Mouse (Mus musculus) stomach, embryonic 16.5 days (tissue): Measurements from ENCODE around the gene Smurf2. TPM values are rescaled to one million over a fixed set of nuclear protein-coding genes. Genes with fewer than 3 reads are reported as not detected.

Experiments used
- ATAC-seq: fragments of 200-750 bp; cut with Nextera tagmentation; 2 replicates; pipeline ENCODE4 v1.8.0; 2017; ENCODE audit warnings: moderate number of reproducible peaks, moderate TSS enrichment; ENCODE audit not compliant: insufficient read depth, low FRiP score
- H3K27ac ChIP-seq: fragments of 300-500 bp; sonication (generic); 2 replicates; pipeline ENCODE4 v1.5.1; 2014; ENCODE audit warnings: low read length
- H3K27me3 ChIP-seq: fragments of 300-500 bp; sonication (generic); 2 replicates; pipeline ENCODE4 v1.6.1; 2014; ENCODE audit warnings: low read length, control low read depth, mixed read lengths; ENCODE audit not compliant: control insufficient read depth, insufficient read depth
- H3K36me3 ChIP-seq: fragments of 300-500 bp; sonication (generic); 2 replicates; pipeline ENCODE4 v1.6.1; 2014; ENCODE audit warnings: low read length; ENCODE audit not compliant: control insufficient read depth, insufficient read depth
- H3K4me1 ChIP-seq: fragments of 300-500 bp; sonication (generic); 2 replicates; pipeline ENCODE4 v1.6.1; 2014; ENCODE audit warnings: low read length, control low read depth, mixed read lengths; ENCODE audit not compliant: control insufficient read depth, insufficient read depth
- H3K4me2 ChIP-seq: fragments of 300-500 bp; sonication (generic); 2 replicates; pipeline ENCODE4 v1.6.1; 2014; ENCODE audit warnings: low read depth, low read length, mixed read lengths
- H3K4me3 ChIP-seq: fragments of 300-500 bp; sonication (generic); replicated peaks from 2 replicates; pipeline ENCODE4 v1.5.1; 2014; ENCODE audit warnings: mild to moderate bottlenecking, low read length
- H3K9ac ChIP-seq: fragments of 300-500 bp; sonication (generic); 2 replicates; pipeline ENCODE4 v1.6.1; 2014; ENCODE audit warnings: low read length
- H3K9me3 ChIP-seq: fragments of 300-500 bp; sonication (generic); replicated peaks from 2 replicates; pipeline ENCODE4 v1.6.1; 2016; ENCODE audit warnings: low read length, control low read depth; ENCODE audit not compliant: control insufficient read depth
- WGBS: fragments of 180-500 bp; shearing (Covaris S2); extraction: QIAGEN DNeasy Blood & Tissue Kit; methylation state at CpG from one replicate; pipeline ENCODE4 v1.1.7; 2014; 5-methylcytosine and 5-hydroxymethylcytosine counted together
- microRNA-seq: library from miRNA; unstranded; fragments of <30 nt; microRNA quantifications from one replicate; pipeline ENCODE4, GENCODE M21; 2016
- polyA plus RNA-seq: library from polyadenylated mRNA; unstranded; fragments of >200 nt; fragmentation: Nextera tagmentation; extraction: Ambion mirVana; gene quantifications from 2 replicates; pipeline ENCODE4 v1.2.1, GENCODE M21; 2015

Smurf2 gene
- polyA plus RNA-seq, 1 experiment from 2014 or later: 14.2 TPM

DNA sequence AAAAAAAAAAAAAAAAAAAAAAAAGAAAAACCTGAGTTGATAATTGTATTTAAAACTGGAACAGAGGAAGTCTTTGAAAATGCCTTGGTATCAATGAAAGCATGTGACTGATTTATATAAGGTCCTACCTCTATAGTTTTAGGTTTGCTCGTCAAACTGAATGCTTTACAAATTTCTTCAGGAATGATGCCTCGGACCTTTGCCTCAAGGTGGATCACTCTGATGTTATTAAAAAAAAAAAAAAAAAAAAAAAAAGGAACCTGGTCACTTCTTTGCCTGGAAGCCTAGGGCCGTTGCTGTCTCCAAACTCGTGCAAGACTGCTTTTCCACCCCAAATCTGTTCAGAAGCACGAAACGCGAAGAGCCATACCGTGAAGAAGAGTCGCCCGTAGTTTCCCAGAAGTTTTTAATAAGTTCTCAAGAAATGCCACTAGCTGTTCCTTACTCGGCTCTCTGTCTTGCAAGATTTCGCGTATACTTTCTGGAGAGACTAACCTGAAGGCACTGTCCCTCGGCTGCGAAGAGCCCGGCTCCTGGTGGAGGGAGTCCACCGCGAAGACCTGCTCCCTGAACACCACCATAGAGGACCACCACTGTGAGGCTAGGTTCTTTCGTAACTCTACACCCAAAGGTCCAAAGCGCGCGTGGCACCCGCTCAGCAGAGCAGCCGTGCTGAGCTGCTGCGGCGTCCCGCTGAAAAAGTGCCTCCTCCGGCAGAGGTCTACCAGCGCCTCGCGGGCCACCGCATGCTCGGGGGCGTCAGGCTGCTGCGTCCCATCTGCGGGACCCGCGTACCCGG lies 141.7 kb downstream of the Smurf2 start:
- Histone ChIP-seq H3K36me3 (peaks cover 12% of the 10 kb centered on the region), H3K9me3 (no peaks in the 10 kb centered on the region), H3K4me1 (peaks cover 10% of the 10 kb centered on the region), H3K4me2 (peak overlapping the region; percentile 69), H3K9ac (peak overlapping the region; percentile 91), H3K27me3 (no peaks in the 10 kb centered on the region), H3K4me3 (peak overlapping the region; percentile 73), H3K27ac (peak overlapping the region; percentile 96)
- peak; percentile 78; the same call in 1 of the 2 replicates for ATAC-seq
- WGBS: 1% methylated on average over 39 of the region's 39 CpGs

DNA sequence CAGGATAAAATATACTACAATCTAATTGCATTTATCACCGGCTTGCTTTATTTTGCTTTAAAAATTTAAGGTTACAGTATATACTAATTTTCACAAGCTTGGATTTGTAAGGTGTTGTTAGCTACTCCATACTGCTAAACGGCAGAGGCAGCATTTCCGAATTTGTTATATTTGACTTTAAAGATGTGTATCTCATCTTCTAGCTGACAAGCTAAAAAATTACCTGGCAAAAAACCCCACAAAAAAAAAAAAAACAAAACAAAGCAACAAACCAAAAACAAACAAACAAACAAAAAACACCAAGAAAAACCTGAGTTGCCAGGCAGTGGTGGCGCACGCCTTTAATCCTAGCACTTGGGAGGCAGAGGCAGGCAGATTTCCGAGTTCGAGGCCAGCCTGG lies 142.4 kb downstream of the Smurf2 start:
- Histone ChIP-seq H3K27me3 (no peaks in the 10 kb centered on the region), H3K27ac (no peak overlapping the region), H3K9me3 (no peaks in the 10 kb centered on the region), H3K36me3 (peaks cover 11% of the 10 kb centered on the region; the same call in 1 of the 2 replicates), H3K4me2 (peak overlapping the region; percentile 69), H3K4me3 (no peak overlapping the region), H3K9ac (no peak overlapping the region), H3K4me1 (peaks cover 10% of the 10 kb centered on the region)
- ATAC-seq: no peak
- 81% methylated on average over 7 of the region's 7 CpGs for WGBS

DNA sequence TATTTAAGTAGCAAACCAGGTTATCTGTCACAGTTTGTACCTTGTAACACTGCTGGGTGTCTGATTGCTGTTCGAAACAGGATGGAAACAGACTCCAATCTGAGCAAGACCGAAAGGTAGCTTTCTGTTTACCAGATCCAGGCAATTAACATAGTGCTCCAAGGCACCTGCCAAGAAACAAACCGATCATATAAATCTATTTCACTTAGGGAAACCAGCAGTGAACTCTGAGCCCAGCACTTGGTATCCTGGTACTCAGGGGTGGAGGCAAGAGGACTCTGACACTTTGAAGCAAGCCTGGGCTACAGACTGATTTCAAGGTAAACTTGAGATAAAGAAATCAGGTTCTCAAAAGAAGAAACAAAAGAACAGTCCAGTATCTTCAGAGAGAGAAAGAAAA lies 143.1 kb downstream of the Smurf2 start:
- Histone ChIP-seq H3K9me3 (no peaks in the 10 kb centered on the region), H3K36me3 (peaks cover 9% of the 10 kb centered on the region; the same call in 1 of the 2 replicates), H3K9ac (peak overlapping the region; percentile 39; the same call in 1 of the 2 replicates), H3K27me3 (no peaks in the 10 kb centered on the region), H3K4me1 (peaks cover 10% of the 10 kb centered on the region), H3K27ac (no peak overlapping the region; the same call in 1 of the 2 replicates), H3K4me2 (no peak overlapping the region), H3K4me3 (no peak overlapping the region)
- 82% methylated on average over 3 of the region's 3 CpGs for WGBS
- no peak for ATAC-seq

DNA sequence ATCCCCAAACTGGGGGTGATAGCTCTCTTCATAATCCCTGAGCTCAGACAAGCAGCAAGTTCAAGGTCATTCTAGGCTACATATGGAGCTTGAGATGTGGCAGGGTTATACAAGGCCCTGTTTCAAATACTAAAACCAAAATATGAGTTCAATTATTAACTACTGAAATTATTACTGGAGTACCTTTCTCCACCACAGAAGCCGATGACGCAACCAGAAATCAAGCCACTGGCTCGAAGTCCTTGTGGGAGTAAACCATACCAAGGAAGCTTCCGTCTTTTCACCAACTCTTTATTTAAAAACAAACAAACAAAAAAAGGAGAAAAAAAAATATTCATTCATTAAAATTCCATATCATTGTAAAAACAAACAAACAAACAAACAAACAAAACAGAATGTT lies 143.6 kb downstream of the Smurf2 start:
- Histone ChIP-seq H3K27ac (0 out of 2 replicates have a peak overlapping the region, but pooled peaks have one; percentile 36), H3K9ac (no peak overlapping the region), H3K4me1 (peaks cover 10% of the 10 kb centered on the region), H3K4me3 (no peak overlapping the region), H3K9me3 (no peaks in the 10 kb centered on the region), H3K27me3 (no peaks in the 10 kb centered on the region), H3K4me2 (no peak overlapping the region), H3K36me3 (peaks cover 9% of the 10 kb centered on the region; the same call in 1 of the 2 replicates)
- WGBS: 86% methylated on average over 4 of the region's 4 CpGs
- ATAC-seq: no peak

DNA sequence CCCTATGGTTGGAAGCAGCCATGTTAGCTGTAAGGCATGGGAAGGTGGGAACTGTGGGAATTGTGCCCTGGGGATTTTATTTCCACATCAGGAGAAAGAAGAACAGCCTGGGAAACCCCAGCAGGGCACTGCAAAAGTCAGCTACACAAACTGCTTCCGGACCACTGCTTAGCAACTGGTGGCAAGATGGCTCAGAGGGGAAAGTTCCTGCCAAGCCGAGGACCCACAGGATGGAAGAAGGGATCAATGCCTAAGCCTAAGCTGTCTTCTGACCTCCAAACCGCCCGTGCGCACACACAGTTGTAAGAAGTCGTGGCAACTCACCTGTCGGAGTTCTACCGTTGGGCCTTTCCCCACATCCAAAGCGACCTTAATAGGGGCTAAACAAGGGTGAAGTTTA lies 147.5 kb downstream of the Smurf2 start:
- Histone ChIP-seq H3K27me3 (no peaks in the 10 kb centered on the region), H3K4me2 (no peak overlapping the region), H3K9me3 (no peaks in the 10 kb centered on the region), H3K4me3 (no peak overlapping the region), H3K4me1 (peaks cover 7% of the 10 kb centered on the region; the same call in 1 of the 2 replicates), H3K9ac (no peak overlapping the region), H3K27ac (no peak overlapping the region), H3K36me3 (peaks cover 22% of the 10 kb centered on the region)
- no peak for ATAC-seq
- 89% methylated on average over 9 of the region's 9 CpGs for WGBS

DNA sequence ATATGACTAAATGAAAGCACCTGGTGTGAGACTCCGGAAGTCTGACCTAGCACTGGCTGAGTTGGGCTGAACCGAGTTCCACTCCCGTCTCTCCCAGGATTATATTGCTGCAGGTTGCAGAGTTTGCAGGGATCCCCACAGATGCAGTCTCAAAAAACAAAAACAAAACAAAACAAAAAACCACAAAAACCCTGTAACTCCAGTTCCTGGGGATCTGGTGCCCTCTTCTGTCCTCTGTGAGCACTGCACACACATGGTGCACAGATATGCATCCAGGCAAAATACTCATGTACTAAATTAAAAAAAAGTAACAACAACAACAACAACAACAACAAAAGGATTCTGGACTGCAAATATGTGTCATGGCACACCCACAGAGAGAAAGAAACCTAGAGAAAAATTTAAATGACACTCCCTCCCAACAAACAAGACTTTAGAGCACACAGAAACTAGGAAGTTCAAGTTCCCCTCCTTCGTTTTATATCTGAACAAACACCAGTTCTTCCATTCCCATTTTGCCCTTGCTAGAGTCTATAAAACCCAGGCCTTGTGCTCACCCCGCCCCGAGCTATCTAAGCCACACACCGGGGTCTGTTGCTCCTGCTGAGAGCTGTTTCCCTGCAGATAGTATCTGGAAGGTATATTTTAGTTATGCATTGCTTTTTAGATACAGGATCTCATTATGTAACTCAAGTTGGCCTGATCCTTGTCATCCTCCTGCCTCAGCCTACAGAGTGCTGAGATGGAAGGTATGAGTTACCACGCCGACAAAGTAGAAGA lies 150.1 kb downstream of the Smurf2 start:
- H3K4me1 ChIP-seq: no peaks in the 10 kb centered on the region
- no peak overlapping the region for H3K4me2 ChIP-seq
- peaks cover 29% of the 10 kb centered on the region for H3K36me3 ChIP-seq
- no peak for ATAC-seq
- WGBS: 93% methylated on average over 9 of the region's 9 CpGs
- H3K27ac ChIP-seq: no peak overlapping the region
- no peaks in the 10 kb centered on the region for H3K9me3 ChIP-seq
- H3K9ac ChIP-seq: no peak overlapping the region
- no peak overlapping the region for H3K4me3 ChIP-seq
- H3K27me3 ChIP-seq: no peaks in the 10 kb centered on the region

Small RNAs within 50 kb of the gene (microRNA-seq; reads per million reads assigned to microRNA genes)
- not detected for gene Gm25994
- gene Gm27322: 0.83 reads per million
- 6.6 reads per million, percentile 28 among the genes with 10 or more reads in this experiment for gene Mir3064

Other genes with a start within 250 kb of the Smurf2 start
- 51.7 and 55.0 TPM in 2 replicates for gene Pecam1, start 170.1 kb downstream of the Smurf2 start, polyA plus RNA-seq
- gene Milr1, start 169.5 kb downstream of the Smurf2 start, polyA plus RNA-seq: 3.1 TPM in 2 replicates
- gene Polg2, start 141.2 kb downstream of the Smurf2 start, polyA plus RNA-seq: 10.5 and 11.7 TPM in 2 replicates
- gene Ddx5, start 131.5 kb downstream of the Smurf2 start, polyA plus RNA-seq: 304 and 316 TPM in 2 replicates
- 18.8 and 20.4 TPM in 2 replicates for gene Cep95, start 131.5 kb downstream of the Smurf2 start, polyA plus RNA-seq
- 297 and 327 TPM in 2 replicates for gene Kpna2, start 78.8 kb upstream of the Smurf2 start, polyA plus RNA-seq
- gene 1810010H24Rik, start 105.0 kb upstream of the Smurf2 start, polyA plus RNA-seq: 2.0 TPM in 2 replicates
- gene Bptf, start 211.4 kb upstream of the Smurf2 start, polyA plus RNA-seq: 22.8 and 27.4 TPM in 2 replicates